Mouse (Mus musculus): ENCODE measurements at regions not wholly inside any gene's neighbourhood (a gene's known extent, or its start where the extent isn't known, plus 50 kb on each side); places are given as distances from the start of the nearest gene placed in this dataset.
A peak's percentile ranks its signal among the peaks of the same experiment; 100 is the strongest.

- 54% methylated on average over 12 of the region's 12 CpGs for WGBS
- no peaks in the 10 kb centered on the region for H3K27me3 ChIP-seq (replicated peaks; ENCODE audit: control insufficient read depth, insufficient read depth, low read length)
- no peaks in the 10 kb centered on the region for H3K9me3 ChIP-seq (ENCODE audit: control insufficient read depth, low read length)
- no peaks in the 10 kb centered on the region for H3K4me1 ChIP-seq (ENCODE audit: control insufficient read depth, insufficient read depth, low read depth, low read length)
- no peaks in the 10 kb centered on the region for H3K36me3 ChIP-seq (ENCODE audit: control insufficient read depth, insufficient read depth, low read length)
- H3K4me3 ChIP-seq (ENCODE audit: low read length), result no peak overlapping the region
- peak; percentile 94 for ATAC-seq
- 0 out of 2 replicates have a peak overlapping the region, but pooled peaks have one; percentile 28 for H3K4me2 ChIP-seq (ENCODE audit: low read length)
- no peak overlapping the region for H3K9ac ChIP-seq (ENCODE audit: low read depth, low read length)
- no peak overlapping the region for H3K27ac ChIP-seq (ENCODE audit: low read depth, low read length)
These were observed 161.6 kb upstream of the Anxa10 start for GRCm38 (mm10) chr8:62284378-62285110.

GRCm38 (mm10) chr8:62250551-62250950 lies 127.6 kb upstream of the Anxa10 start:
- no peak for ATAC-seq
- 70% methylated on average over 5 of the region's 6 CpGs for WGBS
- Histone ChIP-seq H3K27me3 (replicated peaks; ENCODE audit: control insufficient read depth, insufficient read depth, low read length) (no peaks in the 10 kb centered on the region), H3K9ac (ENCODE audit: low read depth, low read length) (no peak overlapping the region), H3K36me3 (ENCODE audit: control insufficient read depth, insufficient read depth, low read length) (no peaks in the 10 kb centered on the region), H3K4me1 (ENCODE audit: control insufficient read depth, insufficient read depth, low read depth, low read length) (no peaks in the 10 kb centered on the region), H3K9me3 (ENCODE audit: control insufficient read depth, low read length) (no peaks in the 10 kb centered on the region), H3K27ac (ENCODE audit: low read depth, low read length) (no peak overlapping the region), H3K4me3 (ENCODE audit: low read length) (no peak overlapping the region), H3K4me2 (ENCODE audit: low read length) (no peak overlapping the region)
